Mouse (Mus musculus): ENCODE measurements around the gene Pafah2.

Gene Pafah2

DNA sequence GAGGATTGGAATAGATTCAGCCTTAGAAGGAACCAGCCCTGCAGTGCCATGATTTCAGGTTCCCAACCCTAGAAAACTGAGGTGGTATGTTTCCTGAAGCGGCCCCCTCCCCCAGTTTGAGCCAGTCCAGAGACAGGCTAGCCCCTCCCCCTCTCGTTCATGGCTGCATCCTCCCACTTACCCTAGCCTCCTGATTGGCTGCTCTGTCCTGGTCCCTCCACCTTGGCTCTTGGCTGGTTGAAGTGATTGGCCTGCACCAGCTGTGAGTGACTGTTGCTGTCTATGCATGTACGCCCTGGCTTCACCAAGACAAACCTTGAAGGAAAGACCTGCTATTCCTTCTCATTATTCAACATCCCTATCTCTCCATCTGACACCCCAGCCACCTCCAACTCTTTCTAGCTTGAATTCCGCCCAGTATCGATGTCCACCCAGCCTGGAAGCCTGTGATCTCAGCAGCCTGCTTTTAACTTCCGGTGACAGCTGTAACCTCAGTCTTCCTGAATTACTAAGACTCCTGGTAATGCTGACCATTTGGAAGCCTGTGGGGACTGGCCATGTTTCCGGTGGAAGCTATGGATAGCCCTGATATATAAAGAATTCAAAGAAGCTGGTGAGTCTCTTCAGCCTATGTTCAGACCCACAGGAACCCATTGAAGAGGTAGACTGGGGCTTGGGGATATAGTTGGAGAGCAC is 61.2 kb downstream of the Pafah2 start:
- DNase-seq (ENCODE audit: low read depth, low spot score) = peak; percentile 93

GRCm38 (mm10) chr4:134458856-134459255 is 62.7 kb downstream of the Pafah2 start:
- DNase-seq (ENCODE audit: low read depth, low spot score) = no peak

DNA sequence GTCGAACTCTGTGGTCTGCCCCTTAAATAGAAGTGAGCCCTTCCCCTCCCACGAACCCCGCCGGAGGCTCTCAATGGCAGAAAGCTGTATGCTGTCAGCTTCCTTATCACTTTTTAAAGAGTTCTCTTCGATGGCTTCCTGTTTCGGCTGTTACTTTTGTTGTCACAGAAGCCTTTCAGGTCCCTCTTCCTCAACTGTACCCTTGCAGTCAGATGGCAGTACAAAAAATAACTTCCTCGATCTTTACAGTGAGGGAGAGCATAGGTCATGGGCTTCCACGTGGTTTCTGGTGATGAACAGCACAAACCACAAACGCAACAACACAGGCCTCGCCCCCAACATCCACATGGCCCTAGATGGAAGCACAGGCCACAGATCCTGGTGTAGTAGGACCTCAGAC is 64.2 kb downstream of the Pafah2 start:
- no peak for DNase-seq (ENCODE audit: low read depth, low spot score)

DNA sequence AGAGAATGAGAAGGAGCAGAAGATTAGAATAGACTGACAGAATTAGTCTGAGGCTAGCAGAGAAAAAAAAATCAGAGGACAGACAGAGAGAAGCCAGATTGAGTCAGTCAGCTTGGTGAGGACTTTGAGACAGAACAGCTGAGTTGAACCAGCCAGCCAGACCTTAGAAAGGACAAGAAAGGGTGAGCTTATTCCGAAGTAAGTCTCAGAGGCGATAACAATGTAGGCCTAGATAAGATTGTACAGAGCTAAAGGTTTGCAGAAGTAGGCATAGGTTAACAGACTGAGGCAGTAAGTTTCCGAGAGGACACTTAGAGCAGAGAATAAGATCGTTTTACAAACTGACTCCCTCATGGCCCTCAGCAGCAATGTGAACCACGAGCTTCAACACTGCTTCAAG is 65.1 kb downstream of the Pafah2 start:
- DNase-seq (ENCODE audit: low read depth, low spot score) = no peak

DNA sequence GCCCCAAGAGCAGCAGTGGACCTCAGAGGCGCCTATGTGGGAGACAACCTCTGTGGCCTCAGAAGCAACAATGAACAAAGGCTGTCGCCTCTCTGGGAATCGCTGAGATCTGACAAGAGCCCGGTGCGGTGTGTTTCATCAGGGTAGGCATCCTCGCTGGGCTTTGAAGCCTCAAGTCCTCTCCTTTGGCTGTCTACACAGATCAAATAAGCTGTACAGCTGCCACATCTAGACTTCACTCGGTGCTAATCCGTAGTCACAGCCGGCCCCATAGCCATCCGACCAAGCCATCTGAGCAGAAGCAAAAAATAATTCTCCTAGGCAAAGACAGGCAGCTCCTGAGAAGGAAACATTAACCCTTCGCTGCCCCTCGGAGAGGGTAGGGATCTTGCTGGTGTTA is 69.7 kb downstream of the Pafah2 start:
- no peak for DNase-seq (ENCODE audit: low read depth, low spot score)

DNA sequence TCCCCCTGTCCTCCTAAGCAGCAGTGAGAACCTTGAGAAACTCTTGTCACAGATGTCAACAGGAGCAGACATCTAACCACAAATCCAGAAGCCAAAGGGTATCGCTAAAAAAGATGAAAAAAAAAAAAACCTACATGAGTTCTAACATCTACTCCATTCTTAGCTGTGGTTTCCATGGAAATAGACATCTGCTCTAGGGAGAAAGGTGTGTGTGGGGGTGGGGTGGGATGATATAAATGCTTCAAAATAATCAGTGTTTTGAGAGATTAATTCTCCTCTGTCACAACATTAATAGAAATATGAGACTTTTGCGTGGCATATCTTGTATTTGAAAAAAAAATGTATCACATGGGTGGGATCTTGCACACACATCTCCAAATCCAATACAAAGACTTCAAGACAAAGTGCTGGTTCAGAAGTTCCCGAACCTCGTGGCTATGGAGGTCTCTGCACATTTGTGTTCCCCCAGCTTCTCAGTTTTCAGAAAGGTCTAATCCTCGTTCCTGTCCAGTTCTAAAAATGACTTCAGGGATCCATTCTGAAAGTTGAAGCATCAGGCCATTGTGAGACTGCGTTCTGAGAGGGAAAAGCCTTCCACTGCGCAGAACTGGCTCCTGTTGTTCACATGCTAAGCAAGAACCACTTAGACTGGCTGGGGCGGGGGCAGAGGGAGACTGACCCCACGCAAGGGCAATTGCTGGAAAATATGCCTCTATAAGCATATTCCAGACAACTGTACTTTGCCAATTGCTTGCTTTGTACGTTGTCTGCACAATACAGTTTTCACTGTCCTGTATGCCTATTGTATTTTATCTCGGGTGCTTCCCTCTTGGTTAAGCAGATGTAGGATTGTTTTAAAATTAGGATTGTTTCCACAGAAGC is 70.5 kb downstream of the Pafah2 start:
- DNase-seq (ENCODE audit: low read depth, low spot score) = peak; percentile 38

DNA sequence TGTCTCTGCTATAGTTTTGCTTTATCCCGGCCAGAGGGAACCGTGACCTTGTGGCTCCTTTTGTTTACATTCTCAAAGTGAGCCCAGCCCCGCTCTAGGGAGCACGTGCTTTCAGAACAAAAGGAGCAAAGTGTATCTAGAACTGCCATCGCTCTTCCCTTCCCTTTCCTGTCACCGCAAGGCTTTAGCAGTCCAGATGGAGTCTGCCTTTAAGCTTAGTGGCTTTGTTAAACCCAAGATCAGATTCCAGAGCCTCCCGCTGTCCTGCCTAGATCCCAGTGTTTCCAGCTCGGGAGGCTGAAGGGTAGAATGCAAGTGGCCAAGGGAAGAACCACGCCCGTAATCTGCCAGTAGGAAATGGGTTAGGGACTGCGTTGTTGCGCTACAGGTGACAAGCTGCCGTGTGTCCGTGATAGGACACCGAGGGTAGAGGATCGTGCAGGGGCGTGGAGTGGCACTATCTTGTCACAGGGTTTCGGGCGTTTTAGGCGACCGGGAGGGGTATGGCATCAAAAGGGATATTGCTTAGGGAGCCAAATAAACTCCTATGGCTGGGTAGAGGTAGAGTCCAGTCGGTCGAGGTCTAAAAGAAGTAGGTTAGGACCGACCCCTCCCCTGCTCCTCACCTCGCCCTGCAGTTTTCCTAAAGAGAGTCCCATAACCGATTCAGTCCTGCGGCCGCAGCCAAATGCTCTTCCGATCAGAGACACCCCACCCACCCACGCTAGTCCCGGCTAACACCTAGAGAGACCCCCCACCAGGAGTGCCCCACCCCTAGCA is 71.5 kb downstream of the Pafah2 start:
- DNase-seq (ENCODE audit: low read depth, low spot score) = peak; percentile 98

GRCm38 (mm10) chr4:134468215-134468575 is 72.1 kb downstream of the Pafah2 start, which contains the start of gene Stmn1:
Stmn1 (plus strand) TSS chr4:134468320.
- peak; percentile 99 for DNase-seq (ENCODE audit: low read depth, low spot score)

GRCm38 (mm10) chr4:134468578-134469266 is 72.6 kb downstream of the Pafah2 start:
- DNase-seq (ENCODE audit: low read depth, low spot score) = peak; percentile 95

GRCm38 (mm10) chr4:134469341-134469796 is 73.2 kb downstream of the Pafah2 start:
- peak; percentile 69 for DNase-seq (ENCODE audit: low read depth, low spot score)

DNA sequence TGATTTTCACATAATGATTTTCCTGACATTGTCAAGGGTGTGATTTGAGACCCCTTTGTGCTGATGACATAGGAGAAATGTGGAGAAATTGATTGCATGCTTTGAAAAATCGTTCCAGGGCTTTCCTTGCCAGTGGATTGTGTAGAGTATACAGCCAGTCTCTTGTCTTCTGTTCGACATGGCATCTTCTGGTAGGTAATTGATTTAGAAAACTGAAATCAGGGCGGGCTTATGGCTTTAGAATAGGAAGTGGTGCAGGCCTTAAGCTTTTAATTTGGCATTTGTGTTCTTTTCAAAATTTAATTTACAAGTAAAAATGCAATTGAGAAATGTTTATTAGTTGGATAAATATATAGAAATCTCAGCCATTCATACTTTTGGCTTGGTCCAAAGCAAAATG is 73.9 kb downstream of the Pafah2 start:
- no peak for DNase-seq (ENCODE audit: low read depth, low spot score)

- DNase-seq (ENCODE audit: low read depth, low spot score) = peak; percentile 69
Observed at GRCm38 (mm10) chr4:134471469-134471868, 75.3 kb downstream of the Pafah2 start.

GRCm38 (mm10) chr4:134473764-134474163 is 77.6 kb downstream of the Pafah2 start:
- DNase-seq (ENCODE audit: low read depth, low spot score) = no peak

GRCm38 (mm10) chr4:134474240-134474639 is 78.1 kb downstream of the Pafah2 start:
- DNase-seq (ENCODE audit: low read depth, low spot score) = no peak

GRCm38 (mm10) chr4:134476899-134477298 is 80.8 kb downstream of the Pafah2 start:
- no peak for DNase-seq (ENCODE audit: low read depth, low spot score)
